8 mouse cellular contexts compared by ENCODE assay signal in genomic region chr14:52278932-52279746, GRCm38 (mm10). TPM values are rescaled to one million over a fixed set of nuclear protein-coding genes. Genes with fewer than 3 reads are reported as not detected.
DNase-seq lines count a peak whose midpoint lies in the region; ATAC-seq and TF ChIP-seq lines count a peak whose summit lies in the region.

Gene Tox4, plus strand, starts transcription at chr14:52279146.
Gene Rab2b, minus strand, starts transcription at chr14:52279545.

- H3K36me3 ChIP-seq in C2C12 (ENCODE audit: control insufficient read depth, insufficient read depth) (peaks cover 3% of the 10 kb centered on the region), myocyte (ENCODE audit: control insufficient read depth, insufficient read depth) (peaks cover 9% of the 10 kb centered on the region)
- peaks cover 10% of the 10 kb centered on the region for H3K36me3 ChIP-seq in erythroblast, embryonic 14.5 days (ENCODE audit: control insufficient read depth)
- 0 out of 2 replicates have a peak, but pooled peaks cover 2% of the 10 kb centered on the region for H3K36me3 ChIP-seq in heart, embryonic 11.5 days (ENCODE audit: control insufficient read depth, insufficient read depth, low read length)
- H3K36me3 ChIP-seq in kidney, embryonic 16.5 days (ENCODE audit: insufficient read depth, low read length) = 0 out of 2 replicates have a peak, but pooled peaks cover 5% of the 10 kb centered on the region
- no peaks in the 10 kb centered on the region; the same call in 1 of the 2 replicates for H3K36me3 ChIP-seq in liver, adult 2 months (ENCODE audit: control insufficient read depth, insufficient read depth, low read length)
- H3K36me3 ChIP-seq in splenic B cell, adult 2 months (ENCODE audit: control insufficient read depth, insufficient read depth, low read length, poor library complexity, severe bottlenecking) = peaks cover 1% of the 10 kb centered on the region; the same call in 1 of the 2 replicates

- peak; percentile 100 for DNase-seq in brain, embryonic 14.5 days (ENCODE audit: low read depth)
- peak; percentile 92 for DNase-seq in liver, adult 2 months (ENCODE audit: extremely low read depth, low read depth, low spot score)
- DNase-seq in splenic B cell, adult 2 months (ENCODE audit: low read depth, low spot score) = peak; percentile 100

- peak; percentile 85 for TF ChIP-seq CTCF in C2C12 (IDR thresholded peaks at IDR 0.05; ENCODE audit: control insufficient read depth, insufficient read depth, insufficient read length)
- TF ChIP-seq CTCF in brain, embryonic 14.5 days (IDR thresholded peaks at IDR 0.05; ENCODE audit: borderline replicate concordance, extremely low read depth, insufficient read depth, insufficient read length) = peak; percentile 100
- TF ChIP-seq CTCF in liver, adult 2 months (IDR thresholded peaks at IDR 0.05; ENCODE audit: low read depth, low read length) = peak; percentile 99

- under 1% methylated on average over 65 of the region's 66 CpGs for WGBS in heart, embryonic 11.5 days (ENCODE audit: insufficient replicate concordance)
- WGBS in kidney, embryonic 16.5 days = under 1% methylated on average over 65 of the region's 66 CpGs
- under 1% methylated on average over 66 of the region's 66 CpGs for WGBS in liver, adult 2 months

- peak within 1 kb of the TSS; percentile 89 for H3K4me3 ChIP-seq in C2C12 (ENCODE audit: insufficient read depth, poor library complexity, severe bottlenecking)
- H3K4me3 ChIP-seq in erythroblast, embryonic 14.5 days (replicated peaks) = peak within 1 kb of the TSS; percentile 77
- H3K4me3 ChIP-seq in heart, embryonic 11.5 days (ENCODE audit: low read depth, low read length) = peak within 1 kb of the TSS; percentile 92
- peak within 1 kb of the TSS; percentile 95 for H3K4me3 ChIP-seq in kidney, embryonic 16.5 days (ENCODE audit: low read length)
- peak within 1 kb of the TSS; percentile 82 for H3K4me3 ChIP-seq in liver, adult 2 months (ENCODE audit: insufficient read depth, low read depth, low read length)
- peak within 1 kb of the TSS; percentile 85 for H3K4me3 ChIP-seq in myocyte

- peak; percentile 69; the same call in 1 of the 2 replicates for TF ChIP-seq POLR2A in brain, embryonic 14.5 days (IDR thresholded peaks at IDR 0.05; ENCODE audit: borderline replicate concordance, extremely low read depth, insufficient read depth, insufficient read length, poor library complexity, severe bottlenecking)
- TF ChIP-seq POLR2A in liver, adult 2 months (IDR thresholded peaks at IDR 0.05; ENCODE audit: extremely low read depth, insufficient read depth, low read length) = peak; percentile 71
- TF ChIP-seq POLR2A in myocyte (IDR thresholded peaks at IDR 0.05; ENCODE audit: insufficient read length, low read depth) = peak; percentile 94

- H3K79me3 ChIP-seq in C2C12 (ENCODE audit: low read depth) = peaks cover 26% of the 10 kb centered on the region

- H3K9me3 ChIP-seq in erythroblast, embryonic 14.5 days (ENCODE audit: control insufficient read depth, low read length) = no peaks in the 10 kb centered on the region
- no peaks in the 10 kb centered on the region for H3K9me3 ChIP-seq in heart, embryonic 11.5 days (replicated peaks; ENCODE audit: control insufficient read depth, low read length)
- H3K9me3 ChIP-seq in kidney, embryonic 16.5 days (ENCODE audit: low read length) = no peaks in the 10 kb centered on the region

- peak within 1 kb of the TSS; percentile 80 for H3K9ac ChIP-seq in heart, embryonic 11.5 days (ENCODE audit: low read depth, low read length)
- peak within 1 kb of the TSS; percentile 90 for H3K9ac ChIP-seq in kidney, embryonic 16.5 days (replicated peaks; ENCODE audit: low read length)
- H3K9ac ChIP-seq in liver, adult 2 months (ENCODE audit: low read depth, low read length) = peak within 1 kb of the TSS; percentile 84

- H3K27ac ChIP-seq in heart, embryonic 11.5 days (ENCODE audit: low read depth, low read length) = peak within 1 kb of the TSS; percentile 80
- H3K27ac ChIP-seq in kidney, embryonic 16.5 days (ENCODE audit: low read length) = peak within 1 kb of the TSS; percentile 90
- H3K27ac ChIP-seq in liver, adult 2 months (replicated peaks; ENCODE audit: insufficient read depth, low read depth, low read length) = peak within 1 kb of the TSS; percentile 54

- peak within 1 kb of the TSS; percentile 76 for H3K4me2 ChIP-seq in heart, embryonic 11.5 days
- peak within 1 kb of the TSS; percentile 65 for H3K4me2 ChIP-seq in kidney, embryonic 16.5 days (replicated peaks; ENCODE audit: low read depth, low read length)
- peak within 1 kb of the TSS; percentile 88 for H3K4me2 ChIP-seq in myocyte (ENCODE audit: low read depth)

- H3K27me3 ChIP-seq in C2C12 (ENCODE audit: control insufficient read depth, insufficient read depth, insufficient read length) (no peaks in the 10 kb centered on the region), myocyte (ENCODE audit: control insufficient read depth, insufficient read depth, insufficient read length) (no peaks in the 10 kb centered on the region)
- no peaks in the 10 kb centered on the region for H3K27me3 ChIP-seq in erythroblast, embryonic 14.5 days (ENCODE audit: control insufficient read depth)
- no peaks in the 10 kb centered on the region for H3K27me3 ChIP-seq in heart, embryonic 11.5 days (ENCODE audit: control insufficient read depth, insufficient read depth, low read length)
- no peaks in the 10 kb centered on the region for H3K27me3 ChIP-seq in kidney, embryonic 16.5 days (ENCODE audit: insufficient read depth, low read length)
- H3K27me3 ChIP-seq in liver, adult 2 months (ENCODE audit: control insufficient read depth, insufficient read depth, low read length) = no peaks in the 10 kb centered on the region
- H3K27me3 ChIP-seq in splenic B cell, adult 2 months (ENCODE audit: control insufficient read depth, insufficient read depth, low read length, poor library complexity, severe bottlenecking) = no peaks in the 10 kb centered on the region

- ATAC-seq in heart, embryonic 11.5 days (replicated peaks; ENCODE audit: insufficient number of reproducible peaks, low FRiP score, low TSS enrichment) = peak; percentile 96
- peak; percentile 100 for ATAC-seq in kidney, embryonic 16.5 days (ENCODE audit: low FRiP score, low TSS enrichment)

- H3ac ChIP-seq in C2C12 (ENCODE audit: control insufficient read depth, insufficient read length, low read depth) (peak within 1 kb of the TSS; percentile 91), myocyte (ENCODE audit: control insufficient read depth, insufficient read length) (peak within 1 kb of the TSS; percentile 39)

- peaks cover 26% of the 10 kb centered on the region for H3K4me1 ChIP-seq in erythroblast, embryonic 14.5 days (ENCODE audit: control insufficient read depth)
- peaks cover 7% of the 10 kb centered on the region for H3K4me1 ChIP-seq in heart, embryonic 11.5 days (ENCODE audit: control insufficient read depth, insufficient read depth, low read length)
- H3K4me1 ChIP-seq in kidney, embryonic 16.5 days (ENCODE audit: insufficient read depth, low read length) = peaks cover 13% of the 10 kb centered on the region
- H3K4me1 ChIP-seq in liver, adult 2 months (ENCODE audit: control insufficient read depth, insufficient read depth, low read length) = peaks cover 9% of the 10 kb centered on the region; the same call in 1 of the 2 replicates

- H3K79me2 ChIP-seq in C2C12 (ENCODE audit: control insufficient read depth, insufficient read depth) (peaks cover 45% of the 10 kb centered on the region), myocyte (ENCODE audit: control insufficient read depth, insufficient read depth) (peaks cover 45% of the 10 kb centered on the region)
- H3K79me2 ChIP-seq in liver, adult 2 months (ENCODE audit: control insufficient read depth, insufficient read depth, low read length) = peaks cover 6% of the 10 kb centered on the region; the same call in 1 of the 2 replicates

TF ChIP-seq in C2C12, 6 proteins besides CTCF, POLR2A, EP300 and RAD21:
- TF ChIP-seq MYOD1 (IDR thresholded peaks at IDR 0.05; ENCODE audit: control insufficient read depth, insufficient read length, low read depth) = no peak
- TF ChIP-seq CEBPB (IDR thresholded peaks at IDR 0.05; ENCODE audit: low read depth) = no peak
- TF ChIP-seq MAX (IDR thresholded peaks at IDR 0.05) = no peak
- TF ChIP-seq FOSL1 (IDR thresholded peaks at IDR 0.05; ENCODE audit: insufficient read depth, low read length, poor library complexity, severe bottlenecking) = no peak

TF ChIP-seq in myocyte, 11 proteins besides CTCF, POLR2A, EP300 and RAD21 (continues in another document):
- TF ChIP-seq SRF (IDR thresholded peaks at IDR 0.05; ENCODE audit: control insufficient read depth, insufficient read length, low read depth) (peak; percentile 75), MYOD1 (IDR thresholded peaks at IDR 0.05; ENCODE audit: control insufficient read depth in 1 of 3, insufficient read length in 2 of 3, low read depth in 2 of 3) (peak in 2 of 3 experiments; percentile 18 to 19), USF1 (IDR thresholded peaks at IDR 0.05; ENCODE audit: low read depth) (no peak), MYOG (IDR thresholded peaks at IDR 0.05; ENCODE audit: control insufficient read depth in 1 of 3, insufficient read depth in 1 of 3, insufficient read length in 2 of 3, low read depth in 2 of 3) (peak in 2 of 3 experiments; percentile 24 to 70), MAX (IDR thresholded peaks at IDR 0.05; ENCODE audit: low read depth) (no peak), POLR2AphosphoS2 (IDR thresholded peaks at IDR 0.05; ENCODE audit: insufficient read length, low read depth) (peak; percentile 95), CEBPB (IDR thresholded peaks at IDR 0.05; ENCODE audit: insufficient read depth, poor library complexity, severe bottlenecking) (no peak), TCF3 (IDR thresholded peaks at IDR 0.05; ENCODE audit: insufficient read length, low read depth) (no peak), E2F4 (IDR thresholded peaks at IDR 0.05; ENCODE audit: insufficient read depth) (no peak)

RNA-seq across cellular contexts. Expression of gene Tox4, which starts in this region (rescaled TPM):
- polyA plus RNA-seq in C2C12 (2012; fragmentation: generic; extraction: Trizol) (18.3 TPM), myocyte (2012; fragmentation: generic; extraction: Trizol) (26.8 TPM)
- polyA plus RNA-seq in brain, embryonic 14.5 days (2012; rRNA removed) = 54.6 and 58.9 TPM in 2 replicates
- 1.4 and 2.0 TPM in 2 replicates for polyA plus RNA-seq in erythroblast, embryonic 14.5 days (2012)
- 36.5 and 43.8 TPM in 2 replicates for polyA plus RNA-seq in heart, embryonic 11.5 days (2014; fragmentation: Nextera tagmentation; extraction: Ambion mirVana)
- polyA plus RNA-seq in kidney, embryonic 16.5 days (2015; fragmentation: Nextera tagmentation; extraction: Ambion mirVana) = 43.6 and 46.2 TPM in 2 replicates
- 13.0 and 14.6 TPM in 2 replicates for total RNA-seq in liver, adult 2 months (2014; rRNA removed)
- 20.1 and 21.1 TPM in 2 replicates for polyA plus RNA-seq in liver, adult 2 months (2012; rRNA removed)

RNA-seq across cellular contexts. Expression of gene Rab2b, which starts in this region (rescaled TPM):
- polyA plus RNA-seq in C2C12 (2012; fragmentation: generic; extraction: Trizol) (5.5 TPM), myocyte (2012; fragmentation: generic; extraction: Trizol) (4.9 TPM)
- 51.7 and 59.0 TPM in 2 replicates for polyA plus RNA-seq in brain, embryonic 14.5 days (2012; rRNA removed)
- 0.04 TPM in 1 of 2 replicates, not detected in the other for polyA plus RNA-seq in erythroblast, embryonic 14.5 days (2012)
- 16.4 and 20.8 TPM in 2 replicates for polyA plus RNA-seq in heart, embryonic 11.5 days (2014; fragmentation: Nextera tagmentation; extraction: Ambion mirVana)
- polyA plus RNA-seq in kidney, embryonic 16.5 days (2015; fragmentation: Nextera tagmentation; extraction: Ambion mirVana) = 23.3 and 24.4 TPM in 2 replicates
- 1.3 and 1.7 TPM in 2 replicates for total RNA-seq in liver, adult 2 months (2014; rRNA removed)
- 1.7 and 2.3 TPM in 2 replicates for polyA plus RNA-seq in liver, adult 2 months (2012; rRNA removed)

Comparison
In these comparisons a context has a peak if more than half of its experiments do, and no peak if none do; other contexts are left out.
1. Peak in every context shown above with its lines: DNase-seq, ATAC-seq, H3K4me3 ChIP-seq and H3K27ac ChIP-seq.